Mouse (Mus musculus) limb, embryonic 14.5 days (tissue): ENCODE results near the gene Mipol1. TPM values are rescaled to one million over a fixed set of nuclear protein-coding genes. Genes with fewer than 3 reads are reported as not detected.

ENCODE experiments used
- ATAC-seq: fragments of 200-750 bp; cut with Nextera tagmentation; 2 replicates; pipeline ENCODE4 v1.8.0; 2017; ENCODE audit warnings: low read depth, moderate number of reproducible peaks, moderate TSS enrichment; ENCODE audit not compliant: low FRiP score
- DNase-seq: peaks from one replicate; pipeline ENCODE4 v3.0.0-alpha.2; 2015; ENCODE audit warnings: low spot score
- H3K27ac ChIP-seq: fragments of 300-500 bp; sonication (generic); replicated peaks from 2 replicates; pipeline ENCODE4 v1.5.1; 2014; ENCODE audit warnings: low read depth, mild to moderate bottlenecking, low read length, moderate library complexity, mixed read lengths
- H3K27me3 ChIP-seq: fragments of 300-500 bp; sonication (generic); 2 replicates; pipeline ENCODE4 v1.6.1; 2014; ENCODE audit warnings: low read length, mixed read lengths; ENCODE audit not compliant: control insufficient read depth, insufficient read depth
- H3K36me3 ChIP-seq: fragments of 300-500 bp; sonication (generic); 2 replicates; pipeline ENCODE4 v1.6.1; 2014; ENCODE audit warnings: mild to moderate bottlenecking, low read length, moderate library complexity, mixed read lengths; ENCODE audit not compliant: control insufficient read depth, insufficient read depth
- H3K4me1 ChIP-seq: fragments of 300-500 bp; sonication (generic); 2 replicates; pipeline ENCODE4 v1.6.1; 2014; ENCODE audit warnings: antibody characterized with exemption, low read length, mixed read lengths; ENCODE audit not compliant: control insufficient read depth, insufficient read depth
- H3K4me2 ChIP-seq: fragments of 300-500 bp; sonication (generic); replicated peaks from 2 replicates; pipeline ENCODE4 v1.6.1; 2014; ENCODE audit warnings: low read depth, mild to moderate bottlenecking, low read length, moderate library complexity; ENCODE audit not compliant: severe bottlenecking
- H3K4me3 ChIP-seq: fragments of 300-500 bp; sonication (generic); replicated peaks from 2 replicates; pipeline ENCODE4 v1.5.1; 2014; ENCODE audit warnings: low read length
- H3K9ac ChIP-seq: fragments of 300-500 bp; sonication (generic); 2 replicates; pipeline ENCODE4 v1.6.1; 2014; ENCODE audit warnings: mild to moderate bottlenecking, low read depth, low read length, moderate library complexity; ENCODE audit not compliant: severe bottlenecking
- H3K9me3 ChIP-seq: fragments of 300-500 bp; sonication (generic); 2 replicates; pipeline ENCODE4 v1.6.1; 2016; ENCODE audit warnings: low read length; ENCODE audit not compliant: control insufficient read depth
- POLR2A ChIP-seq: fragments of 200-500 bp; IDR thresholded peaks from 2 replicates; pipeline ENCODE4 v1.8.0; 2012; ENCODE audit warnings: inconsistent platforms, mild to moderate bottlenecking, moderate library complexity, borderline replicate concordance; ENCODE audit not compliant: insufficient read depth, insufficient read length; ENCODE audit errors: extremely low read depth
- WGBS: fragments of 180-500 bp; shearing (Covaris S2); extraction: QIAGEN DNeasy Blood & Tissue Kit; methylation state at CpG from one replicate; pipeline ENCODE4 v1.1.7; 2014; 5-methylcytosine and 5-hydroxymethylcytosine counted together
- polyA plus RNA-seq, 2 experiments: library from polyadenylated mRNA; depleted of rRNA in 1 of 2; stranded (reverse) in 1 of 2; unstranded in 1 of 2; fragments of >200 nt; fragmentation: Nextera tagmentation in 1 of 2; extraction: Ambion mirVana in 1 of 2; gene quantifications; 2 replicates each; pipeline versions ENCODE4 v1.2.1 to v1.2.3; 2012 to 2014

Gene Mipol1
- polyA plus RNA-seq, 2 experiments, result 5.3 to 8.2 TPM

DNA sequence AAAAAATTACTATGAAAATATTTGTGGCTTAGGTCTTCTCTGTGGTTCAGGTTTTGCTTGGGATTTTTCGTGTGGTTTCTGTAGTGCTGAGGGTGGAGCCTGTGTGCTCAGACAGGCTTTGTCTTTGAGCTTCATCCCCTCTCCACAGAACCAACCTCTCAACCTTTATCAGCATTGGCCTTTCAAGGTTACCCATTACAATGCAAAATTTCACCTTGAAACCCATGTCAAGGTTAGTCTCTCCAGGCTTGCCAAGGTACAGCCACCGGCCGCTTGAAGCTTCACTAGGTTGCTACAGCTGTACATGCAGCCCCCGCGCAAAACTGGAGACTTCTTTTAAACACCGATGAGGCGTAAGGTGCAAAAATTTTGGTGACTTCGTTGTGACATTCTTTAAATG is 241.6 kb downstream of the Mipol1 start:
- Histone ChIP-seq H3K9ac (no peak overlapping the region), H3K36me3 (no peaks in the 10 kb centered on the region), H3K27me3 (no peaks in the 10 kb centered on the region), H3K27ac (no peak overlapping the region), H3K4me1 (no peaks in the 10 kb centered on the region), H3K4me3 (no peak overlapping the region), H3K4me2 (no peak overlapping the region), H3K9me3 (no peaks in the 10 kb centered on the region)
- no peak for ATAC-seq
- DNase-seq, result no peak
- no peak for TF ChIP-seq POLR2A
- WGBS, result 81% methylated on average over 8 of the region's 8 CpGs

GRCm38 (mm10) chr12:57476876-57477275 is 246.6 kb downstream of the Mipol1 start:
- H3K4me3 ChIP-seq, result no peak overlapping the region
- no peaks in the 10 kb centered on the region for H3K9me3 ChIP-seq
- H3K27me3 ChIP-seq, result no peaks in the 10 kb centered on the region
- H3K27ac ChIP-seq, result no peak overlapping the region
- no peaks in the 10 kb centered on the region for H3K4me1 ChIP-seq
- no peak for DNase-seq
- H3K36me3 ChIP-seq, result no peaks in the 10 kb centered on the region
- TF ChIP-seq POLR2A, result no peak
- 80% methylated on average over 3 of the region's 3 CpGs for WGBS
- ATAC-seq, result no peak
- no peak overlapping the region for H3K9ac ChIP-seq
- no peak overlapping the region for H3K4me2 ChIP-seq

DNA sequence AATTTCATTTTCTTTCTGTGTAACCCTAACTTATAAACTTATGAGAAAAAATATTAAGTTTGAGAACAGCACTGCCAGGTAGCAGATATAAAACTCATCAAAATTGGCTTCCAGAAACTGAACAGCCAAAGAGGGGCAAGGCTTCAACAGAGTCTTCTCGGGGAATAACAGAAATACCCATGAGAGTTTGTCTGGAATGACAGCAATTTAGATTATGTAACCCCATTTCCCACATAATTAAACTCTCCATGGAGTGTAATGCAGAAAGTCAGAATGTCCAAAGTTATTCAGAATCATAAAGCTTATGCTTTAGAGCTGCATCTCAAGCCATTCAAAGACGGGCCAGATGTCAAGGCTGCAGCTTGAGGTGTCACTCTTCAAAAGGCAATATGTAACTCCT is 251.6 kb downstream of the Mipol1 start:
- 61% methylated on average over 2 of the region's 2 CpGs for WGBS
- ATAC-seq, result no peak
- H3K4me3 ChIP-seq, result no peak overlapping the region
- H3K4me1 ChIP-seq, result no peaks in the 10 kb centered on the region
- H3K4me2 ChIP-seq, result no peak overlapping the region
- no peaks in the 10 kb centered on the region for H3K9me3 ChIP-seq
- no peak for TF ChIP-seq POLR2A
- no peak overlapping the region for H3K27ac ChIP-seq
- no peak overlapping the region for H3K9ac ChIP-seq
- DNase-seq, result no peak
- no peaks in the 10 kb centered on the region for H3K36me3 ChIP-seq
- H3K27me3 ChIP-seq, result no peaks in the 10 kb centered on the region

- H3K4me3 ChIP-seq, result no peak overlapping the region
- H3K27ac ChIP-seq, result no peak overlapping the region
- H3K27me3 ChIP-seq, result no peaks in the 10 kb centered on the region
- WGBS, result 35% methylated on average over 6 of the region's 6 CpGs
- H3K36me3 ChIP-seq, result no peaks in the 10 kb centered on the region
- ATAC-seq, result no peak
- no peaks in the 10 kb centered on the region for H3K9me3 ChIP-seq
- no peak overlapping the region for H3K9ac ChIP-seq
- no peak overlapping the region for H3K4me2 ChIP-seq
- TF ChIP-seq POLR2A, result no peak
- DNase-seq, result no peak
- H3K4me1 ChIP-seq, result peaks cover 4% of the 10 kb centered on the region; the same call in 1 of the 2 replicates
Observed at GRCm38 (mm10) chr12:57496347-57497119, 266.3 kb downstream of the Mipol1 start.

DNA sequence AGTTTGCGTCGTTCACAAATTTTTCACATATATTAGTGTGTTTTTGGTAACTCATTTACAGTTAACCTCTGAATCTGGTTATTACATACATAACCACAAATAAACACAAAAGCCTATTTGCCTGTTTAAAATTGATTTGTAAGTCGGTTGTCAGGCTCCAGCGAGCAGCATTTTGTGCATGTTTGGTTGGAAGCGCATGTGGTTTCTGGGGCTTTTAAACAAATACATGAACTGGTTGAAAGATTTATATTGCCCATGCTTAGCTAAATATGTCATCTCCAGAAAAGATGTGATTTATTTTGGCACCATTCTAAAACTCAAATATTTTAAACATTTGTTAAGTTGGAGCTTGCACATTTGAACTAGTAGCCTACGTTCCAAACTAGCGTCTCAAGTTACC is 270.0 kb downstream of the Mipol1 start:
- ATAC-seq, result no peak
- H3K27ac ChIP-seq, result no peak overlapping the region
- no peak for TF ChIP-seq POLR2A
- H3K27me3 ChIP-seq, result no peaks in the 10 kb centered on the region
- no peaks in the 10 kb centered on the region for H3K9me3 ChIP-seq
- DNase-seq, result no peak
- WGBS, result 68% methylated on average over 7 of the region's 7 CpGs
- H3K36me3 ChIP-seq, result no peaks in the 10 kb centered on the region
- no peak overlapping the region for H3K9ac ChIP-seq
- no peak overlapping the region for H3K4me3 ChIP-seq
- no peak overlapping the region for H3K4me2 ChIP-seq
- peaks cover 4% of the 10 kb centered on the region; the same call in 1 of the 2 replicates for H3K4me1 ChIP-seq
